Mouse (Mus musculus): Measurements from ENCODE around the gene Rin3.

GRCm38 (mm10) chr12:102436939-102437526 is 154.2 kb downstream of the Rin3 start:
- TF ChIP-seq POLR2A (IDR thresholded peaks at IDR 0.05; ENCODE audit: extremely low read depth, insufficient read depth, low read length) = no peak
- no peak for TF ChIP-seq CTCF (IDR thresholded peaks at IDR 0.05; ENCODE audit: extremely low read depth, insufficient read depth, low read length)

Measured in cortical plate, adult 2 months (tissue).